9 mouse cellular contexts compared by ENCODE assay signal in genomic region chr10:25434358-25435044, GRCm38 (mm10).
DNase-seq lines count a peak whose midpoint lies in the region; ATAC-seq lines count a peak whose summit lies in the region.
"Had no signal": no experiment of that assay in that cellular context is flagged by ENCODE, and none has a peak within 500 bp of the region (broad histone marks: within the 10 kb centered on the region; RNA-seq: fewer than 3 reads in every experiment).

No protein-coding gene starts in this region.

- peak overlapping the region; percentile 59; the same call in 1 of the 2 replicates for H3K27ac ChIP-seq in heart, embryonic 10.5 days

- peak; percentile 57 for ATAC-seq in megakaryocyte progenitor cell, adult 5-6 weeks (replicated peaks; ENCODE audit: poor library complexity)
- no peak for ATAC-seq in monocyte, adult 5-6 weeks (replicated peaks; ENCODE audit: insufficient number of reproducible peaks, low FRiP score, low TSS enrichment, poor library complexity, severe bottlenecking)
- no peak for ATAC-seq in erythroblast, adult 5-6 weeks (replicated peaks; ENCODE audit: low FRiP score, poor library complexity, severe bottlenecking)

- H3K9me3 ChIP-seq in heart, embryonic 10.5 days: no peaks in the 10 kb centered on the region

- H3K4me1 ChIP-seq in heart, embryonic 10.5 days: peaks cover 59% of the 10 kb centered on the region

- no peaks in the 10 kb centered on the region for H3K36me3 ChIP-seq in heart, embryonic 10.5 days

- 37% methylated on average over 13 of the region's 13 CpGs for WGBS in heart, embryonic 10.5 days

- no peak overlapping the region for H3K4me3 ChIP-seq in heart, embryonic 10.5 days

- no peaks in the 10 kb centered on the region for H3K27me3 ChIP-seq in heart, embryonic 10.5 days (ENCODE audit: insufficient read depth, poor library complexity, severe bottlenecking)

- peak; percentile 98 for DNase-seq in heart, adult 11 months
- DNase-seq in heart, postnatal 36 days: no peak
- peak; percentile 76 for DNase-seq in heart, embryonic 10.5 days (ENCODE audit: low spot score)
- peak; percentile 62 for DNase-seq in kidney, postnatal 14 days
- DNase-seq in spleen, adult 18-20 months: no peak
- DNase-seq: cerebellum, adult 11-12 months had no signal

- intact Hi-C loops in heart, postnatal 36 days (cut with DNase I): loop anchor here (2.0 to 5.0 kb wide), 3 partner anchors 32 to 74 kb away; no protein-coding TSS in a partner anchor

Comparison
In these comparisons a context has a peak if more than half of its experiments do, and no peak if none do; other contexts are left out.
1. DNase-seq: peak in heart, adult 11 months (single experiment), heart, embryonic 10.5 days (single experiment) and kidney, postnatal 14 days (single experiment); none in heart, postnatal 36 days (0 of 2) and spleen, adult 18-20 months (0 of 2).